Mouse (Mus musculus) cerebellum, postnatal 10 days (tissue): ENCODE measurements at regions not wholly inside any gene's neighbourhood (a gene's known extent, or its start where the extent isn't known, plus 50 kb on each side); places are given as distances from the start of the nearest gene placed in this dataset.

Experiments used
- DNase-seq, 2 experiments: peaks; one replicate each; pipeline ENCODE4 v3.0.0; 2021; ENCODE audit warnings: mixed read lengths in 2 of 2

DNA sequence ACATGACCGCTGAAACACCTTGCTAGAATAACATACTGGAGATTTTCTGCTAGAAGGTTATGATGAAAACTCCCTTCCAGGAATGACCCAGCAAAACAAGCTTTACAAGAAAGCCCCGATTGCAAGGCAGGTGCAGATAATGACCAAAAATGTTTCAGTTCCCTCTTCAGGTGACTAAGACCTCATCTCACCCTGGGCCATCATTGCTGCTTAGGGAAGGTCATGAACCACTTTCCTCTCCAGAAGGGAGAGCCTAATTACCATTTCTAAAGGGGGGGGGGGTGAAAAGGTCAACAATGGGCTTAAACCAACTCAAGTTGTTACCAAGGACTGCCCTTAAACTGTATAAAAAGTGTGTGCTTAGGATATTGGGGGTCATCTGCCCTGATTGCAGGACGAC lies 59.8 kb upstream of the Speer4c start:
- DNase-seq, result no peak

DNA sequence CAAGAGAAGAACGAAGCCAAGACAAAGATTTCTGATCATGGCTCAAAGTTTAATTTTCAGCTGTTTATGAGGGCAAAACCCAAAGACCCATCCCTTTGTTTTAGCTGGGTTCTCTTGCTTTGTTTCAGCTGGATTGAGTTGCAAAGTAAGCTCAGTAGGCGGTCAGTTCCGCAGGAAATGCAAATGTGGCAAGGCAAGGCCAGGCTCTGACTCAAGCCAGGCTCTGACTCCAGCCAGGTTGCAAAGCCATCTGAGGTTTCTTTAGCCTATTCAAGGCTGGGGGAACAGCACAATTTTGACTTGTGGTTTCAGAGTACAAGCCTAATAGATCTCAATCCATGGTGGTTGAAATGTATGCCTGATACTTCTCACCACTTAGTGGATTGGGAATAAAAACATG lies 60.5 kb upstream of the Speer4c start:
- no peak for DNase-seq

DNA sequence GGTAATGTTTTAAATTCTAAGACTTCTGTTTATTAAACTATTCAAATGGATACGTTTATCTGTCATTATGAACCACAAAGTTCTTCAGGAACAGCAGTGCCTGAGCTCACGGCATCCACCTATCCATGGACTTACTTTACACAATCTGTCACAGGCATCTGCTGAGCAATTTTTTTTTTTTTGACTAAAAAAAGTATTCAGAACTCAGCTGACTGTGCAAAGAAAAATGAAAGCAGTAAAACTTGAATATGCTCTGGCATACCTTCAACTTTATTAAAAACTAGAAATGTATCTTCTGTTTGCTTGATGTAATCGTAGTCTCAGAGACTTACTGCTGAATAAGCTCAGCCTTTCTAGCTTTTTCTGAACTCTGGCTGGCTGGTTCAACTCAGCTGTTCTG lies 62.0 kb upstream of the Speer4c start:
- no peak for DNase-seq

DNA sequence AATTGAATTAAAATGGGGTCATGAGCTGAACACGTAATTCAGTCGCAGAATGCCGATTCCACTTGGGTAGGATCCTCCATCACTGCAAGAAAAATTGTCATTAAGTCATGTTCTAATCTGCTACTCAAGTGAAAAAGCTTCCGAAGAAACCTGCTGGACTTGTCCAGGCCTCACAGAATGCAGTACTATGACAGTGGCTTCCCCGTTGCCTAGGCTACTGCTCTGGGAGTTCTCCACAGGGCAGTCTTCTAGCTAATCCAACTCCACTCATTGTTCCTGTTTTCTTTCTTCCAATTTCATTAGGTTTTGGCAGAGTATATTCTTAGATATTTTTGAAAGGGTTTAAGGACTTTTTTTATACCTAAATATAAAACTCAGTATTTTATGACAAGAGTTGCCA lies 89.5 kb upstream of the Speer4c start:
- no peak for DNase-seq

DNA sequence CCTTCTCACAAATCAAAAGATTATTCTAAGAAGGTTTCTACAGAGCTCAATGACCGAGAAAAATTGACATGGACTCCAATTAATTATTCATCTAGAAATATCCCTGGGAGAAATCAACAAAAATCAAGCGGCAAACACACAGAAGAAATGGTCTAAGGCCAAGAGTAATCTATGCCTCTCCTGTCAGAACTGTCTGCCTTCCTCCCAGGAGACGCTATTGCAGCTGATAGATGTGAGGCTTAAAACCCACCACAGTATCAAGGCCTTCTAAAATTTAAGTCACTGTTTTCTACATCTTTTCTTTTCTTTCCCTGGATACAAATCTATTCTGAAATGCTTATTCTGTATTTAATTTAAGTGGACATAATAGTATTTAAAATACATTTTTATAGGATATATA lies 102.8 kb upstream of the Speer4c start:
- no peak for DNase-seq

DNA sequence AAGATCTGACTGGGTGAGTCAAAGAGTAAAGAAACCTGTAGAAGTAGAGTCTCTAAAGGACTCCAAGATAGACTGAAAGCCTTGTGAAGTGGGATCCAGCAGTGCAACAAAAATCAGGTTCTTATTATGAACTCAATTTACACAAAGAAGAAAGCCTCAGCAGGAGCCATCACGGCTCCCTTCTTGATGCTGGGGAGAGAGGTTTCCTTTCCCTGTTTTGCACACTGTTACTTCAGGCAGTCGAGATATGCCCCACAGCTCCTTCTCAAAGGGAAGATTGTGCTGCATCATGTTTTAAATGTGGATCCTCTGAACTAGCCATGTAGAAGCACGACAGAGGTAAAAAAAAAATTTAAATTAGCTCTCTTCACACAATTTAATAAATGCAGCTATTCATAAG lies 103.3 kb upstream of the Speer4c start:
- no peak for DNase-seq

DNA sequence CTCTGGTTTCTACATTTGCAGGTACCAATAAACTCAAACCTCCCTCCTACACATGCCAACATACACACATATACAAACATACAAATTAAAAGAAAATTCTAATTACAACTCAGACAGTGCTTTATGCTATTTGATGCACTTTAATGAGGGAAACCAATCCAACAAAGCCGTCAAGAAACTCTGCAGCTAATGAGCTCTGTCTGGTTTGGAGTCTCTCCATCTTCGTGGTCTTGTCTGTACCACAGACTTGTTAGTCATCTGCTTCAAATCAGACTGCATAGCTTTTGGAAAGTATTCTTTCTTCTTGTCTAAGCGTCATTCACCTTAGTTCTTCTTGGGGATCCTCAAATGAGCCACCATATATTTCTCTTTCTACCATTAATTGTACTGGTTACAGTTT lies 108.9 kb upstream of the Speer4c start:
- DNase-seq, result no peak

DNA sequence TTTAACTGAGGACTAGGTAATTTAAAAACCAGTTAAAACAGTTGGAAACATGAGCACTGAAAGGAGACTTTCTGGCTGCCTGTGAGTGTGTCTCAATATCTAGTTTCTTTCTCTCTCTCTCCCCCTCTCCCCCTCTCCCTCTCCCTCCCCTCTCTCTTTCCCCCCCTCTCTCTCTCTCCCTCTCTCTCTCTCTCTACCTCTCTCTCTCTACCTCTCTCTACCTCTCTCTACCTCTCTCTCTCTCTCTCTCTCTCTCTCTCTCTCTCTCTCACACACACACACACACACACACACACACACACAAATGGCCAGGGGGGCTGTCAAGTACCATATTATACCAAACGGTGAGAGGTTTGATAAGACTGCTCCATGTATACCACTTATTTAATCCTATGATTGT lies 103.0 kb upstream of the Cacna2d1 start:
- no peak for DNase-seq

DNA sequence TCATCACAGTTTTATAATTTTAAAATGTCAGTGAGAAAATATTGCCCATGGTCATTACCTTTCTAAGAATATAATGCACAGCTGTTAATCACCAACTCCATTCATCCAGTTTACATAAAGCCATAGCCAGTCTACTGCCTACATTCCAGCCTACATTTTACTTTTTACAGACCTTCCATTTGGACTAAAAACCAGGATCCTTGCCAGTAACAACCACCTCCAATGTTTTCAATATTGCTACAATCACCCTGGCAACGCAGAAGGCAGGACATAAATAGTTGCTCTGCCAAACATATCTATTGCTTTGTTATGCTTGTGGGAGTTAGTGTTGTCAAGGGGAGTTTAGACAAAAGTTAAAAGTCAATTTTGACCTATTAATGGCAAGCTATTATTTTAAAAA lies 102.2 kb upstream of the Cacna2d1 start:
- no peak for DNase-seq

DNA sequence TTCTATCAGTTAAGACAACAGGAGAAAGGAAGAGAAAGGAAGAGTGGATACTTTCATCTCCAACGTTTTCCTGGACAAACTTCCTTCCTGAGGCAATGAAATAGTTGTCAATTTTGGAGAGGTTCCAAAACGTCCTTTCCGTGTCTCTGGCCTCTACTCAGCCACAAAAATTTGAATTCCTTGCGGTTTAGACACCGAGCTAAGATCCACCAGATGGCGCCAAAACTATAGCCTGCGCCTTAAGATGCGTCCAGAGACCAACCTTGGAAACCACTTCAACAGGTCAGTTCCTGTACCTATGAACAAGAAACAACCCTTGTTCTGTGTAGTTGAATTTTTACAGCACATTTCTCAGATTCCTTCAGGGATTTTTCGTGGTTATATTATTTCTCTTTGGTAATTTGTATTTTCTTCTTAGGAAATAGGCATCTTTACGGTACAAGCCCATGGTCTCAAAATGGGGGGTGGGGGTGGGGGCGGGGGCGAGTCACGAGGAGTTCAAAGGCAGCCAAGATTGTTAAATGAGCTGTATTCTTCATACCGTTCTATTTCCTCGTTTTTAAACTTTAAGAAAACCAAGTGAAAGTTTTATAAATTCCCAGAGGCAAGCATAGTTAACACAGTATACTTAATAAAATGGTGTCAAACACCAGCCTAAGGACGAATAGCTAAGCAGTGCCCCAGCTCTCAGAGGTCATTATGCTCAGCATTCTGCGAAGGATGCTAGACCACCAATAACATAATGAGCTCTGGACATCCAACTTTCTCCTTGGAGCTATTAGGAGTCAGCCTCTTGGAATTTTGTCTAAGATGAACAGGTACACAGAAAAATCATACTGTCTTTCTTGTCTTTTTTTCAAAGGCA lies 96.2 kb upstream of the Cacna2d1 start:
- peak; percentile 91 to 94 for DNase-seq

DNA sequence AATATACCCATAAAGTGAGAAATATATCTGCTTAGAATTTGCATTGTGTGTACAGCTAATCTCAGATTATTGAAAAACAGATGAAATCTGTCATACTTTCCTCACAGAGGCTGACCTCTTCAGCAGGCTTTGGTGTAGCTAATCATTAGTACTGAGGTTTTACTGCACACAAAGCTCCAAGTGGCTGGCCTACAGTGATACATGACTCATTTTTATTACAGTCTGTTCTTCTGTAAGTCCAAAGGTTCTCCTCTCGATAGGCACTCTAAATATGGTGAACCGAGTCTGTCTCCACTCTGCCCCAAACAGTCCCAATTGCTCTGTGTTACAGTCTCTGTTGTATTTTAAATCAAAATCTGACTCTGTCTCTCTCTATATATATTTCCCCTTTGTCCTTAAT lies 87.7 kb upstream of the Cacna2d1 start:
- DNase-seq, result no peak

DNA sequence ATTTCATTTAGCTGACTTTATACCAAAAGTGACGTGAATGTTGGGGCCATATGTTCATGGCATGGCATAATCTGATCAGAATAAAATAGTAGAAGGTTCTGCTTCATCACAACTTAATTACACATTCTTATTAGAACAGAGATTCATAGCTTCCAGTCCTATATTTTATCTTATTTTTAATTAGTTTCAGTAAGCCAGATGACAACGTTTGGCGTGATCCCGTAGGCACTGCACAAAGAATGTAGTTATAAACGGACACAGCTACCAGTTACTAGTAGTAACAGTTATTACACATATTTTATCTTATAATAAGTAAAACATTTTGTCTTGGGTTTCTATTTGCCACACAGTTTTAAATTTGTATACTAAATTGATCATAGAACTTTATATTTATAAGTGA lies 85.0 kb upstream of the Cacna2d1 start:
- no peak for DNase-seq

DNA sequence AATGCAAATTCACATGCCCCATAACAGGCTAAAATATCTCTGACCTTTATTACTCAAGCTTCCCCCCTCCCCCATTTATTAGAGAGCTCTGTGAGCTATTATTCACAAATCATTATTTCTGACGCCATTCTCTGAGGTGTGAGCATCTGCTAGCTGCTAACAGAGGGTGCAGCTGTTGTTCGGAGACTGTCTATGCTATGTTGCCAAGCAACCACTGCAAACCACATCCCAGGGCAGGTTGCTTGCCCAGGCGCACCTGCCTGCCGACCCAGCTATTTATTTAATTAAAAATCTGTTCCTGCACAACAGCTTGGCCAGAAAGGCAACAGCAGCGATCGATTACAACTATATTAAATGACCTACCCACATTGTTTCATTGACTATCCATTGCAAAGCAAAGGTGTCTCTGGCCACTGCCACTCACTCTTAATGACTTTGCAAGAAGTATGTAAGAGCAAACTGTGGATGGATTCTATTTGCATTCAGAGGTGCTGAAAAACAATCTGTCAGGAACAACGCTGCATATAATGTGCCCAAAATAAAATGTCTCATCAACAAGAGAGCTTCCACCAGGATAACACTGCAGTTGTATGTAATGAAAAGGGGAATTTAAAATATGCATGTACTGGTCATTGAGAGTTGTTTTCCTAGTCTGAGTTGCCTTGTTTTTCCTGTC lies 84.2 kb upstream of the Cacna2d1 start:
- DNase-seq, result peak; percentile 14 to 16

DNA sequence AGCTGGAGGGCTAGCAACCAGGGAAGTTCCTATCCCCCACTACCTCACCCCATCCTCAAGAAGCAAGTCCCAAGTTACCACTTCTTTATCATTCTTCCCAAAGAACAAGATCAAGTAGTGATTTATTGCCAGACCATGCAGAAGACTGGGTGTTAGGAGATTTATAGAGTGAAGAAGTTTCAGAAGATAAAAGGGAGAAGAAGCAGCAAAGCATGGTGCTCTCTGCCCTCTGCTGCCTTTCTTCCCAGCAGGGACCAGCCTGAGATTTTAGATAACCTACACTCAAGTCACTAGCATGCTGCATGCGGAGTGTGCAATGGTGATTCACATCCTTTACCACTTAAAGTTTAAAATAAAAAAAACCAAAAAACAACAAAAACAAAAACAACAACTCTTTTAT lies 79.7 kb upstream of the Cacna2d1 start:
- DNase-seq, result no peak

DNA sequence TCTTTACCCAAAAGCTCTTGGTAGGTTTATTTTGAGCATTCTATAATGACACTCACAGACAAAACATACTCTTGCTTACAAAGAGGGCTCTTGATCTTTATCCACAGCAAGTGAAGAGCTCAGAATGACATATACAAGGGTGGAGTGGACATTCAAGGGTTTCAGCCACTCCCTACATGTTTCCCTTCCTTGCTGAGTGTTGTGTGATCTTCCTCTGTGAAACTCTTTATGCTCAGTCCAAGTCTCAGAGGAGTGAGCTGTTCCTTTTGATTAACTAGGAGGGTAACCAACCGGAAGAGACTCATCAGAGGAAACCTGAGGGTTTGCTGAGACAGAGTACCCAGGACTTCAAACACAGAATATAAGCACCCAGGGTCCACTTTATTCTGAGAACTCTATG lies 77.5 kb upstream of the Cacna2d1 start:
- DNase-seq, result no peak

DNA sequence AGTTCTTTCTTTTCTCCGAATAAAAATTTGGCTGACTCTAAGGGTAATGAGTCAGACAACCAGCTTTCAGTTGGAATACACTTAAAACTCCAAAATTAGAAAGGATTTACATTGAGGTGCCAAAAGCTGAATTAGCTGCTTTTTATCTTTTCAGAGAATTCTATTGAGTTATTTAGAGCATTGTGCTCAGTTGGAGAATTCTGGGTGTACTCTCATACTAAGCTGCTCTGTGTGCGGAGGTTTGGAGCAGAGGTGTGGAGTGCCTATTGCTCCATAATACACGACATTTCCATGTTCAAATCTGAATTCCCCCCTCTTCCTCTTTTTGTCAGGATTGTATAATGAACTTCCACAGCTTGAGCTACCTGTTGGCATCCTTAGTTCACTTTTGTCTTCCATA lies 60.4 kb upstream of the Cacna2d1 start:
- DNase-seq, result no peak

DNA sequence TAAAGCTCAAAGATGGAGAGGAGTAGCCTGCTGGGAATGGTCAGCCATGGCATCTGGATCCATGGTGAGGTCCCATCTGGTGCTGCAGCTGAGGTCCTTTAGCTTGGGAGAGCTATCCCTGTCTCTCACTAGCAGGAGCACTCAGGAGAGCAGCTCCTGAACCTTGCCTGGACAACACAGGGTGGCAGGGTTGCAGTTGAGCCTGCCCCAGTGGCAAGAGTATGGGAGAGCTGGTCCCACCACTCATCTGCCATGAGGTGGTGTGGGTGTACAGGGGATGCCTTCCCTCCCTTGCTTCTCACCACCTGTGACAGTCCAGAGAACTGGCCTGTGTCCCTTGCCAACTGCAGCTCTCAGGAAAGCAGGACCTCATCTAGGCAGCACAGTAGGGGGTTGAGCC lies 51.5 kb upstream of the Cacna2d1 start:
- peak; percentile 20 to 45 for DNase-seq
